Mouse (Mus musculus) lung, adult 2 months (tissue): ENCODE data around the gene Gpd1l.

Experiments
- CTCF ChIP-seq: fragments of 200-500 bp; IDR thresholded peaks from 2 replicates; pipeline ENCODE4 v1.5.1; 2011; ENCODE audit warnings: mild to moderate bottlenecking, low read length, control low read depth; ENCODE audit not compliant: insufficient read depth
- POLR2A ChIP-seq: fragments of 200-500 bp; IDR thresholded peaks from 2 replicates; pipeline ENCODE4 v1.6.1; 2011; ENCODE audit warnings: low read depth, mild to moderate bottlenecking, control low read depth, low read length, borderline replicate concordance; ENCODE audit errors: extremely low read depth

DNA sequence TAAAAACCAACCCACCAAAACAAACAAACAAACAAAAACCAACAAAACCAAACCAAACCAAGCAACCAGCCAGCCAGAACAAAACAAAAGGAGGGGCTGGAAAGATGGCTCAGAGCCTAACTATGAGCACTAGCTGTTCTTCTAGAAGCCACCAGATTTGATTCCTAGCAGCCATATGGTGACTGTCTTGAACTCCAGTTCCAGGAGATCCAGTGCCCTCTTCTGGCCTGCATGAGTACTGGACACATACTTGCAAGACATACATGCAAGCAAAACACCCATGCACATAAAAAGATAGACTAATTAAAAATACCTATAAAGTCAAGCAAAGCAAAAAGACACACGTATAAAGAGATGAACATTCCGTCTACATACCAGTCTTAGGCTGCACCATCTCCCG, 46.1 kb downstream of the Gpd1l start:
- TF ChIP-seq POLR2A (no peak), CTCF (peak; percentile 28; the same call in 1 of the 2 replicates)
